Mouse (Mus musculus) MEL (cell line): ENCODE measurements around the gene Isy1. TPM values are rescaled to one million over a fixed set of nuclear protein-coding genes. Genes with fewer than 3 reads are reported as not detected.

Source experiments
- DNase-seq: peaks from one replicate; pipeline ENCODE4 v3.0.0; 2011; ENCODE audit warnings: low read depth, low spot score
- H3K27ac ChIP-seq: 2 replicates; pipeline ENCODE4 v1.5.1; 2012; ENCODE audit warnings: low read depth, mild to moderate bottlenecking, control low read depth, low read length, moderate library complexity; ENCODE audit not compliant: control insufficient read depth
- H3K27me3 ChIP-seq, 2 experiments: fragments of 150-350 bp in 1 of 2; sonication (generic) in 1 of 2; 2 replicates each; pipeline ENCODE4 v1.6.1; 2012; ENCODE audit warnings: low read length in 2 of 2, mild to moderate bottlenecking in 2 of 2, improper control_type of control experiment in 1 of 2, moderate library complexity in 1 of 2; ENCODE audit not compliant: insufficient read depth in 2 of 2, control insufficient read depth in 1 of 2
- H3K36me3 ChIP-seq, 2 experiments: 2 replicates each; pipeline ENCODE4 v1.6.1; 2012 to 2014; ENCODE audit warnings: low read length in 2 of 2, improper control_type of control experiment in 1 of 2, inconsistent platforms in 1 of 2, mild to moderate bottlenecking in 1 of 2; ENCODE audit not compliant: insufficient read depth in 2 of 2, control insufficient read depth in 1 of 2
- H3K4me1 ChIP-seq, 2 experiments: fragments of 150-350 bp in 1 of 2; sonication (generic) in 1 of 2; 2 replicates each; pipeline ENCODE4 v1.6.1; 2012; ENCODE audit warnings: low read length in 2 of 2, improper control_type of control experiment in 1 of 2, mild to moderate bottlenecking in 1 of 2; ENCODE audit not compliant: insufficient read depth in 2 of 2, control insufficient read depth in 1 of 2
- H3K4me3 ChIP-seq, 2 experiments: fragments of 150-350 bp in 1 of 2; sonication (generic) in 1 of 2; 2 replicates each; pipeline ENCODE4 v1.5.1; 2012; ENCODE audit warnings: low read depth in 2 of 2, low read length in 2 of 2, mild to moderate bottlenecking in 2 of 2, moderate library complexity in 2 of 2, control low read depth in 1 of 2, improper control_type of control experiment in 1 of 2; ENCODE audit not compliant: control insufficient read depth in 1 of 2, insufficient read depth in 1 of 2
- H3K79me2 ChIP-seq: 2 replicates; pipeline ENCODE4 v1.6.1; 2012; ENCODE audit warnings: mild to moderate bottlenecking, low read length, moderate library complexity; ENCODE audit not compliant: control insufficient read depth, poor library complexity, insufficient read depth
- H3K9ac ChIP-seq: 2 replicates; pipeline ENCODE4 v1.6.1; 2012; ENCODE audit warnings: low read depth, mild to moderate bottlenecking, control low read depth, low read length, moderate library complexity; ENCODE audit not compliant: control insufficient read depth, poor library complexity, severe bottlenecking
- H3K9me3 ChIP-seq: fragments of 150-350 bp; sonication (generic); replicated peaks from 2 replicates; pipeline ENCODE4 v1.6.1; 2012; ENCODE audit warnings: mild to moderate bottlenecking, low read length, improper control_type of control experiment, moderate library complexity; ENCODE audit not compliant: insufficient read depth
- CHD2 ChIP-seq: IDR thresholded peaks from 2 replicates; pipeline ENCODE4 v1.6.1; 2011; ENCODE audit warnings: low read length, improper control_type of control experiment
- CTCF ChIP-seq, 3 experiments: IDR thresholded peaks in 2 of 3; conservative IDR thresholded peaks in 1 of 3; 2 replicates each; pipeline ENCODE4 v1.5.1; 2011 to 2012; ENCODE audit warnings: low read length in 3 of 3, low read depth in 2 of 3, mild to moderate bottlenecking in 2 of 3, improper control_type of control experiment in 1 of 3, inconsistent platforms in 1 of 3, mixed read lengths in 1 of 3, moderate library complexity in 1 of 3; ENCODE audit not compliant: control insufficient read depth in 1 of 3, insufficient read depth in 1 of 3, poor library complexity in 1 of 3, severe bottlenecking in 1 of 3
- E2F4 ChIP-seq: IDR thresholded peaks from 2 replicates; pipeline ENCODE4 v1.6.1; 2011; ENCODE audit warnings: low read depth, low read length, improper control_type of control experiment, borderline replicate concordance
- ELF1 ChIP-seq: IDR thresholded peaks from 2 replicates; pipeline ENCODE4 v1.6.1; 2014; ENCODE audit warnings: low read depth, mild to moderate bottlenecking, inconsistent platforms, low read length, improper control_type of control experiment, moderate library complexity
- EP300 ChIP-seq, 2 experiments: IDR thresholded peaks; 2 replicates each; pipeline ENCODE4 v1.6.1; 2011; ENCODE audit warnings: improper control_type of control experiment in 2 of 2, low read length in 2 of 2, low read depth in 1 of 2, mild to moderate bottlenecking in 1 of 2
- GABPA ChIP-seq: IDR thresholded peaks from 2 replicates; pipeline ENCODE4 v1.6.1; 2012; ENCODE audit warnings: low read depth, mild to moderate bottlenecking, inconsistent platforms, low read length, improper control_type of control experiment, moderate library complexity
- MAX ChIP-seq: IDR thresholded peaks from 2 replicates; pipeline ENCODE4 v1.6.1; 2011; ENCODE audit warnings: low read length, improper control_type of control experiment
- MEF2A ChIP-seq: IDR thresholded peaks from 2 replicates; pipeline ENCODE4 v1.6.1; 2014; ENCODE audit warnings: low read depth, mild to moderate bottlenecking, inconsistent platforms, low read length, improper control_type of control experiment; ENCODE audit not compliant: poor library complexity, insufficient replicate concordance, severe bottlenecking; ENCODE audit errors: extremely low read depth
- MYB ChIP-seq: IDR thresholded peaks from 2 replicates; pipeline ENCODE4 v1.6.1; 2011; ENCODE audit warnings: mild to moderate bottlenecking, low read depth, low read length, improper control_type of control experiment
- NRF1 ChIP-seq: IDR thresholded peaks from 2 replicates; pipeline ENCODE4 v1.6.1; 2014; ENCODE audit warnings: low read depth, mild to moderate bottlenecking, inconsistent platforms, low read length, improper control_type of control experiment, moderate library complexity; ENCODE audit not compliant: poor library complexity, insufficient read depth, severe bottlenecking
- POLR2A ChIP-seq, 2 experiments: IDR thresholded peaks; 2 replicates each; pipeline ENCODE4 v1.6.1; 2011 to 2012; ENCODE audit warnings: low read length in 2 of 2, mild to moderate bottlenecking in 2 of 2, control low read depth in 1 of 2, improper control_type of control experiment in 1 of 2, low read depth in 1 of 2, moderate library complexity in 1 of 2; ENCODE audit not compliant: control insufficient read depth in 1 of 2, insufficient read depth in 1 of 2, poor library complexity in 1 of 2
- SMC3 ChIP-seq: IDR thresholded peaks from 2 replicates; pipeline ENCODE4 v1.6.1; 2011; ENCODE audit warnings: low read depth, low read length, improper control_type of control experiment
- USF2 ChIP-seq, 2 experiments: IDR thresholded peaks; 2 replicates each; pipeline ENCODE4 v1.6.1; 2011 to 2012; ENCODE audit warnings: improper control_type of control experiment in 2 of 2, low read length in 2 of 2, borderline replicate concordance in 1 of 2, inconsistent platforms in 1 of 2, low read depth in 1 of 2, mild to moderate bottlenecking in 1 of 2; ENCODE audit not compliant: insufficient read depth in 1 of 2
- ZNF384 ChIP-seq: IDR thresholded peaks from 2 replicates; pipeline ENCODE4 v1.6.1; 2012; ENCODE audit warnings: low read depth, mild to moderate bottlenecking, inconsistent platforms, low read length, improper control_type of control experiment
- polyA plus RNA-seq, 2 experiments: library from polyadenylated mRNA; stranded (reverse) in 1 of 2; unstranded in 1 of 2; fragments of >175 nt in 1 of 2; fragments of >200 nt in 1 of 2; gene quantifications; 2 replicates each; pipeline versions ENCODE4 v1.2.1 to v1.2.4; 2012; ENCODE audit warnings: low replicate concordance in 2 of 2, low read depth in 1 of 2; ENCODE audit not compliant: insufficient read length in 2 of 2, insufficient read depth in 1 of 2, missing spikeins in 1 of 2
- total RNA-seq: library from RNA; depleted of rRNA; stranded (reverse); fragments of 300-350 nt; gene quantifications from 2 replicates; pipeline ENCODE4 v1.2.3, GENCODE M21; 2012

Isy1 gene
- total and polyA plus RNA-seq, 3 experiments = 64.5 to 115 TPM; not detected in 1

DNA sequence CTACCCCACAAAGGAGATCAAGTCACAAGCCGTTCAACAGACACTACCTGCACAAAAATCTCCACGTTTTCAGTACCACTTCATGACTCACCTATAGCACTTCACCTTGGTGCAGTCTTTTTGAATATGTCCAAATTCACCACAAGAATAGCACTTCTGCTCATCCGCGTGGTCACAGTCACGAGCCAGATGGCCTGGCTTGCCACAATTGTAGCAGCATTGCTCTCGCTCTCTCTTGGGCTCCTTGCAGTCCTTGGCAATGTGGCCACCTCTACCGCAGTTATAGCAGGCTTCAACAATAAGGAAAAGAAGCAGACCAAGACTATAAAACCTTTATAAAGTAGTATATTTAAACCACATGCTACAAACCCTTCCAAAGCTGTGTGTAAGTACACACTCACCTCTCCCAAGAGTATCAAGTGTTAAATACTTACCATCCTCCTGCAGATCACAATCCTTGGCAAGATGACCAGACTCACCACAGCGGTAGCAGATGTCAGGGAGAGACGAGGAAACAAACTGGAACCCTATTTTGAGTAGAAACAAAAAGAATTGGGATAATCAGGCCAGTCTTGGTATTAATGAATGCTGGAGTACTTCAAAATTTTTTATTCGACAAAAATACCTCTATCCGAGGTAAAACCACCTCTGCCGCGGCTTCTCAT, 6.6 kb upstream of the Isy1 start:
- H3K9me3 ChIP-seq = no peaks in the 10 kb centered on the region
- no peaks in the 10 kb centered on the region for H3K27me3 ChIP-seq
- H3K4me1 ChIP-seq = peaks cover 0 to 5% of the 10 kb centered on the region in 2 experiments; a peak in 1 of 4 replicates
- H3K79me2 ChIP-seq = peaks cover 49% of the 10 kb centered on the region
- H3K4me3 ChIP-seq = no peak overlapping the region
- TF ChIP-seq E2F4 = no peak
- no peak for TF ChIP-seq MYB
- TF ChIP-seq POLR2A (IDR thresholded peaks at IDR 0.05; ENCODE audit: control insufficient read depth in 1 of 2, insufficient read depth in 1 of 2, low read depth in 1 of 2, low read length in 2 of 2, poor library complexity in 1 of 2) = 0 out of 4 replicates have a peak, but pooled peaks of 1 of the 2 experiments have one; percentile 24
- TF ChIP-seq MAX = no peak
- no peak for TF ChIP-seq ELF1
- TF ChIP-seq, all 39 proteins: peak for 1
- DNase-seq = no peak
- H3K27ac ChIP-seq = no peak overlapping the region
- peaks cover 44 to 60% of the 10 kb centered on the region in 2 experiments for H3K36me3 ChIP-seq
- no peak overlapping the region for H3K9ac ChIP-seq

- Histone ChIP-seq H3K9me3 (no peaks in the 10 kb centered on the region), H3K4me1 (peaks cover 3% of the 10 kb centered on the region in 2 experiments; a peak in 2 of 4 replicates), H3K27me3 (no peaks in the 10 kb centered on the region), H3K36me3 (peaks cover 31 to 44% of the 10 kb centered on the region in 2 experiments), H3K27ac (no peak overlapping the region), H3K4me3 (no peak overlapping the region), H3K79me2 (peaks cover 33% of the 10 kb centered on the region), H3K9ac (no peak overlapping the region)
- peak; percentile 69 for DNase-seq
- TF ChIP-seq GABPA (no peak), CHD2 (no peak), ZNF384 (0 out of 2 replicates have a peak, but pooled peaks have one; percentile 38), CTCF (IDR thresholded peaks at IDR 0.05 in 2 of 3, conservative IDR thresholded peaks at IDR 0.05 in 1 of 3; ENCODE audit: control insufficient read depth in 1 of 3, insufficient read depth in 1 of 3, low read depth in 2 of 3, low read length in 3 of 3, poor library complexity in 1 of 3, severe bottlenecking in 1 of 3) (peak; percentile 14 to 43 (median 40); a peak in 5 of 6 replicates), MEF2A (no peak), USF2 (IDR thresholded peaks at IDR 0.05; ENCODE audit: borderline replicate concordance in 1 of 2, insufficient read depth in 1 of 2, low read depth in 1 of 2, low read length in 2 of 2) (no peak), NRF1 (no peak), EP300 (IDR thresholded peaks at IDR 0.05; ENCODE audit: low read depth in 1 of 2, low read length in 2 of 2) (no peak), SMC3 (peak; percentile 17; the same call in 1 of the 2 replicates)
Measured at GRCm38 (mm10) chr6:87842254-87842653, 3.7 kb upstream of the Isy1 start.
